Mouse (Mus musculus): Measurements from ENCODE around the gene Dhrs1.

DNA sequence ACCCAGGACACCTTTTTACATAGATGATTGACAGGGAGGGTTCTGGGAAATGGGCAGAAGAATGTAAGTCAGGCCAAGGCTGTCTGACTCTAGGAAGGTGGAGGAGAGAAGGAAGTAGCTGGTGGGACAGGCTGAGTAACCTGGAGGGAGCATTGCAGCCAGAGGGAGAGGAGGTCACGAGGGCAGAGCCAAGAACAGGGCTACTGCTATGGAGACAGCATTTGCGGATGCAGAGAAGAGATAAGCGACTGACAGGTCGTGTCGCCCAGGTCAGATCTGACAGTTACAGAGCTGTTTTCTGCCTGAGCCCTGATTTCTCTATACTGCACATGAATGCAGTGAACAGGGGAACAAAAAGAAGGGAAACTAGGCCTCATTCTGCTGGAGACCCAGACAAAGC, 38.1 kb downstream of the Dhrs1 start:
- TF ChIP-seq CTCF (IDR thresholded peaks at IDR 0.05; ENCODE audit: extremely low read depth, insufficient read depth, insufficient read length, insufficient replicate concordance) (no peak), POLR2A (IDR thresholded peaks at IDR 0.05; ENCODE audit: low read depth, low read length) (no peak)
